Mouse (Mus musculus): Measurements from ENCODE around the gene Rab34.
A peak's percentile ranks its signal among the peaks of the same experiment; 100 is the strongest.

The Rab34 gene

DNA sequence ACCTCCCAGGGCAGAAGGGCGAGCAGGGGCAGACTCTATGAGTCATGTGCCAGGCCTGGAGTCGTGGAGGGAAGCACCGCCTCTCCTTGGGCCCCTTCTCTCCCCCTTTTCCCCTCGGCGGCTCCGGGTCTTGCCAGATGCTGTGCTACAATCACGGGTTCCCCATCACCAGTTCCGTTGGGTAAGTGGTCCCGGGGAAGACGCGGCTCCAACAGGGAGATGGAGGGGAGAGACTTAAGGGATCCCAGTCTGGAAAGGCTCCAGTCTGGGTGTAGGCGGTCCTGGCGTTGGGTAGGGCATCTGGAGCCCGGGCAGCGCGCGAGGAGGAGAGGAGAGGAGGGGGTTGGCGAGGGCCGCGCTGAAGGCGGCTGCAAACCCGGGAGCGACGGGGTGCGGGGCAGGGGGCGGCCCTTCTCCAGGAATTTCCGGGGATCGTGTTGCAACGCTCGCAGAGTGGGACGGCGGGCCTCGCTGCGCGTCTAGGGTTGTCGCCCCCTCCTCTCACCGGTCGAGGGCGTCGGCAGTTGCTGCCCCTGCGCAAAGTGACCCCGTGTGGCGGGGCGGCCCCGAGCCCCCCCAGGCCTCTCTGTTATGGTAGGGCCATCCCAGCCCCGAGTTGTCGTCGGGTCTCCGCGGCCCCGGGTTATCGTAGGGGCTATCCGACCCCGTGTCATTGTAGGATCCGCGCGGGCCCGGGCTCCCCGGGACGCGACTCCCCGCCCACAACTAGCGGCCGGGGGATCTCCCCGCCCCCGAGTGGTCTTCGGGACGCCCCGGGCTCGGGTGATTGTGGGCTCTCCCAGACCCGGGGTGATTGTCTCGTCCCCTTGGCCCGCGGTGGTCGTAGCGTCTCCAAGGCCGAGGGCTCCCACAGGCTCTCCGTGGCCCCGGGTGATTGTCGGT, at the start of gene Rab34:
TSS of gene Rab34 (plus strand) at position 100 of the 903 bp plus-strand sequence.
- peak; percentile 84 for DNase-seq

GRCm38 (mm10) chr11:78140665-78141064, 47.6 kb upstream of the Rab34 start:
- no peak for DNase-seq

- DNase-seq, result no peak
Measured at GRCm38 (mm10) chr11:78143520-78143919, 44.7 kb upstream of the Rab34 start.

DNA sequence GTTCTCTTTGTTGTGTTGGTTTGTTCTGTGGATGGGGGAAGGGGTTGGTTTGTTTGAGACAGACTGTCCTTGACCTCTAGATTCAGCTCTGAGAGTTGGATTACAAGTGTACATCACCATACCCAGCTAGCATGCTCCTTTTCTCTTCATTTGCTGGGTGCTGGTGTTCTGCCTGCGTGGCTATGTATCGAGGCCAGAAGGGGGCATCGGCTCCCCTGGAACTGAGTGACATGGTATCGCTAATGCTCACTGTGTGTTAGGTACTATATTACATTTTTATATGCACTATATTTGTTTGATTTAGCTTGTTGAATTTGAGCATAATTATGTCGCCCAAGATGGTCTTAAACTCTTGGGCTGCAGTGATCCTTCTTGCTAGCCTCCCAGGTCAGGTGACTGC, 42.1 kb upstream of the Rab34 start:
- no peak for DNase-seq

- DNase-seq, result no peak
Measured at GRCm38 (mm10) chr11:78146707-78147543, 41.3 kb upstream of the Rab34 start.

DNA sequence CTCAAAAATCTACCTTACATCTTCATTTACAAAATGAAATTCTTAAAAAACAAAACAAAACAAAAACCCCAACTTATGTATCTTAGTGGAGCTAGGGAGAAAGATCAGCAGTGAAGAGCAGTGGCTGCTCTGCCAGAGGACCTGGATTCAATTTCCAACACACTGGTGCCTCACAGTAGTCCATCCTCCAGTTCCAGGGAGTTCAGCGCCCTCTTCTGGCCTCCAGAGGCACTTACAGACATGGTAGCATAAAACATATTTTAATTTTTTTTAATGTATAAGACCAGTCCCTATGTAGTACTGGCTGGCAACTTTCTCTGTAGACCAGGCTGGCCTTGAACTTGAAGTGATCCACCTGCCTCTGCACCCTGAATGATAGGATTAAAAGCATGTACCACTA, 37.1 kb upstream of the Rab34 start:
- DNase-seq, result no peak

- peak; percentile 83 for DNase-seq
Measured at GRCm38 (mm10) chr11:78152299-78153231, 35.7 kb upstream of the Rab34 start.

DNA sequence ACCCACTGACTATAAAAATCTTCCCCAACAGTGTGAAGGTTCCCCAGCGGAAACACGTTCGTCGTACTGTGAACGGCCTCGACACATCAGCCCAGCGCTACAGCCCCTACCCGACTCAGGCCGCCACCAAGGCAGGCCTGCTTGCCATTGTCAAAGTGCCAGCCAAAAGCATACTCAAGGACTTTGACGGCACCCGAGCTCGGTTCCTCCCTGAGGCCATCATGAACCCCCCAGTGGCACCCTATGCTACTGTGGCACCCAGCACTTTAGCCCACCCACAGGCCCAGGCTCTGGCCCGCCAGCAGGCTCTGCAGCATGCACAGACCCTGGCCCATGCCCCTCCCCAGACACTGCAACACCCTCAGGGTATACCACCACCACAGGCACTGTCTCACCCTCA, 34.5 kb upstream of the Rab34 start:
- DNase-seq, result no peak

DNA sequence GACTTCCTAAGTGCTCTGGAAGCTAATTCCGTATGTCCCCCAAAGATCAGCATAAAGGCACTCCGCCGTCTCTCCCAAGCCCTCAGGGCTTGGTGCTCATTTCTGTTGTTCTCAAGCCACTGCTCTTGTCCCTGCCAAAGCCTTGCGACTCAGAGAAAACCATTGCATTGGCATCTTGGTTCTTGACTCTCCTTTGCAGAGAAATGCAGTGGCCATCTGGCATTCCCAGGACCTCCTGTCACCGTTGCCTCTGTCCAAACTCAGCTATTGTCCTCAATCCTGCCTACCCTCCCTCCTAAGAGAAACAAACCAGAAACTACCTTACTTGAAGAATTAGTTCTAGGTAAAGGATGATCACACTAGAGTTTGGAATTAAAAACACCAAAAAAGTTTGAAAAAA, 32.6 kb upstream of the Rab34 start:
- DNase-seq, result no peak

GRCm38 (mm10) chr11:78156156-78156699, 32.0 kb upstream of the Rab34 start:
- DNase-seq, result no peak

DNA sequence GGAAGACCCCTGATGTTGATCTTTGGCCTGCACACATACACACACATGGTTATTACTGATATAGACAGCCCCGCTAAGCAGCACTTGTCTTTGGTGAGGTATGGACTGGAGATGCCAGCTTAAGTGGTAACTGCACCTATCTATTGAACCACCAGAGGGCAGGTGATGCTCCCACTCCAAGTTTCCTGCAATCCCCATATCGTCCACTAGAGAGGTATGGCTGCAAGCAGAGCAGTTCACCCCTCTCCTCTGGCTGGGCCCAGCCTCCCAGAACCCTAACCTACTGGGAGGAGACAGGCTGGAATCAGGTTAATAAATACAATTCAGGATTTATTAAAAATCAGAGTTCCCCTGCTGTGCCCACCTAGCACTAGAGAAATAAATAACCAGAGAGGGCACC, 29.1 kb upstream of the Rab34 start:
- DNase-seq, result peak; percentile 60

GRCm38 (mm10) chr11:78159557-78159956, 28.7 kb upstream of the Rab34 start:
- no peak for DNase-seq

DNA sequence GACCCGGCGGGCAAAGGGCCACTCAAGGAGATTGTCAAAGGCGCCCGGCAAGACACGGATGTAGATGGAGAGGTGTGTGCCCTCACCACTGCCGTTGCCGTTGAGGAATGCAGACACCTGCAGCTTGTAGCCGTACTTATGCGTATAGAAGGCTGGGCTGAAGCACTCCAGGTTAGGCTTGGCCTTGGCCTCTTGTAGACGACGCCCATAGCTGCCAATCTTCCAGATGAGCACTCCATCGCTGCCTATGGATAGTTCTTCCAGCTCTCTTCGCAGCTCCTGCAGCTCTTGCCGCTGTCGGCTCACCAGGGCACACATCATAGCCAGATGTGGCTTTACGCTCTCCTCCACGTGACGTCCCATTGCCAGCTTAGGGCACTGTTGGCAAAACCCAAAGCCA, 28.1 kb upstream of the Rab34 start:
- DNase-seq, result no peak

- DNase-seq, result no peak
Measured at GRCm38 (mm10) chr11:78160675-78161074, 27.6 kb upstream of the Rab34 start.

GRCm38 (mm10) chr11:78161169-78161568, 27.1 kb upstream of the Rab34 start:
- DNase-seq, result no peak

GRCm38 (mm10) chr11:78161968-78162367, 26.3 kb upstream of the Rab34 start:
- peak; percentile 63 for DNase-seq

DNA sequence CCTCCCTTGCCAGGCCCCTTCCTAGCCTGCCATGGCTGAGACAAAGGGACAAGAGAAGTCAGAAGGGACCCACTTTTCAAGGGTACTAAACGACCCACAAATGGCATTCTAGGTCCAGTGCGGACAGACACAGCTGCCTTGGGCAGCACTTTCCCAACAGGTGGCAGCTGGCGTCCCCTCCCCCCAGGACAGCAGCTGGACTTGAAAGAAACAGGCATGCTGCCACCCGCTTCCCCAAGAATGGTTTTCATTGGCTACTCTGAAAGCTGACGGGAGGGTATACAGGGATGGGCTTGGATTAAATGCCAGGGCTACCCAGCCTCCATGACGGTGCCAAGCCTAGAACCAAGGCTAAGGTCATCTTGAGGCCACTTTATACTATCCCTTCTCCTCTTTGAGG, 25.7 kb upstream of the Rab34 start:
- peak; percentile 65 for DNase-seq

DNA sequence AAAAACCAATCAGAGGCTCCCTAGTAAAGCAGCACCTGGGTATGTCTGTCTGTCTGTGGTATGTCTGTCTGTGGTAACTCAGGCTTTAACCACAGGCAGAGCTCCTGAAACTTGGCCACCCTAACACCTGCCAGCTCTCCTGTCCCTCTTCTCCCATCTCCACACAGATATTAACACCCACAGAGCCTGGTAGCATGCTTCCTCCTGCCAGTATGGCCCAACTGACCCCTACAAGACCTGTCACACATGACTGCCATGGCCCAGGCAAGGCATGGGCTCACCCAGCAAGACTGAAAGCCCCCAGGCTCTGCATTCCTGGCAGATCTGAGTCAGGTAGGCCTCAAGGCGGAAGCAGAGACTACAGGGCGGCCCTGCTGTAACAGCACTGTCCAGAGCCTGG, 25.2 kb upstream of the Rab34 start:
- DNase-seq, result no peak

DNA sequence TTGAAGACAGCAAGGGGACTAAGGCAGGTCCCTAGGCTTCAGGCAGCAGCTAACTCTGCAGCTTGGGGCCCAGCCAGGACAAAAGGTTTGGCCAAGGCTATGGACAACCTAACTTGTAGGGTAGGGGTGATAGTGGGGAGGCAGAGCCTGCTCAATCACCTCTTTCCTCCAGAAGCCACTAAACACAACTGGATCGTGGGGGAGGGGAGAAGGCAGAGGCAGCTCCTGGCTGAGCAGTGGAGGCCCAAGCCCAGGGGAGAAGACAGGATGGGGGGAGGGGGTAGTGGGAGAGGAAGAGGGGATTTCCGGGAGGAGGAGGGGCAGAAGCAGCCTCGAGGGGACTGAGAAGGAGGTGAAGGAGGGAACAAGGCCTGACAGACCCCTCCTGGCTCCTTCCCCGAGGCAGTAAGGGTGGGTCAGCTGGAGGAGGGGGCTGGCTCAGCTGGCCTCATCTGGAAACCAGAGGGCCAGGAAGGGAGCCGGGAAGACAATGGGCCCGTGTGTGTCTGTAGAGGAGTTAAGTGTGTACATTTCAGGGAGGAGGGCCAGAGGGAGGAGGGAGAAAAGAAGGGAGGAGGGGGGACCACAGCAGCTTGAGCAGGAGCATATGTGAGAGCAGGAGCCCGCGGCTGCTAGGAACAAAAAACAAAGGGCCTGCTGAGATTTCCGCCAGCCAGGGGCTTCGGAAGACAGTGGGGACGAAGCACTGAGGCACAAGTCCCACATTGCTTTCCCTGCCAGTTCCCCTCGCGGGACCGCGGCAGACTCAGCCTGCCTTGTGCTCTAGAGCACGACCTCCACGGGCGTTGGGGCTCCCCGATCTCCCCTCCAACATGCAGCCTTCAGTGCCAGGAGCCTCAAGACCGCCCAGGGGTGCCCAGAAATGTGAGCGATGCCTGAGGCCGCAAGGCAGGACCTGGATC, 24.3 kb upstream of the Rab34 start:
- peak; percentile 55 for DNase-seq

GRCm38 (mm10) chr11:78164604-78164923, 23.7 kb upstream of the Rab34 start:
- DNase-seq, result no peak

All from right cerebral cortex, postnatal 4 days (tissue).